Mouse (Mus musculus) hindbrain, embryonic 14.5 days (tissue): ENCODE measurements around the gene Sacs. TPM values are rescaled to one million over a fixed set of nuclear protein-coding genes. Genes with fewer than 3 reads are reported as not detected.

Experiments
- ATAC-seq: fragments of 200-750 bp; cut with Nextera tagmentation; 2 replicates; pipeline ENCODE4 v1.8.0; 2017; ENCODE audit warnings: moderate number of reproducible peaks, mild to moderate bottlenecking, moderate TSS enrichment, moderate library complexity; ENCODE audit not compliant: low FRiP score
- DNase-seq: peaks from one replicate; pipeline ENCODE4 v3.0.0-alpha.2; 2015; ENCODE audit warnings: low spot score
- H3K27ac ChIP-seq: fragments of 300-500 bp; sonication (generic); 2 replicates; pipeline ENCODE4 v1.5.1; 2014; ENCODE audit warnings: mild to moderate bottlenecking, moderate library complexity
- H3K27me3 ChIP-seq: fragments of 300-500 bp; sonication (generic); 2 replicates; pipeline ENCODE4 v1.6.1; 2014; ENCODE audit warnings: mild to moderate bottlenecking, low read length, mixed read lengths; ENCODE audit not compliant: control insufficient read depth, insufficient read depth
- H3K36me3 ChIP-seq: fragments of 300-500 bp; sonication (generic); replicated peaks from 2 replicates; pipeline ENCODE4 v1.6.1; 2014; ENCODE audit not compliant: control insufficient read depth, insufficient read depth
- H3K4me1 ChIP-seq: fragments of 300-500 bp; sonication (generic); replicated peaks from 2 replicates; pipeline ENCODE4 v1.6.1; 2014; ENCODE audit warnings: antibody characterized with exemption, low read length, mixed read lengths; ENCODE audit not compliant: control insufficient read depth, insufficient read depth
- H3K4me2 ChIP-seq: fragments of 300-500 bp; sonication (generic); replicated peaks from 2 replicates; pipeline ENCODE4 v1.6.1; 2014; ENCODE audit warnings: mild to moderate bottlenecking, moderate library complexity
- H3K4me3 ChIP-seq: fragments of 300-500 bp; sonication (generic); replicated peaks from 2 replicates; pipeline ENCODE4 v1.5.1; 2014; ENCODE audit warnings: mild to moderate bottlenecking, low read length
- H3K9ac ChIP-seq: fragments of 300-500 bp; sonication (generic); 2 replicates; pipeline ENCODE4 v1.6.1; 2014
- H3K9me3 ChIP-seq: fragments of 300-500 bp; sonication (generic); 2 replicates; pipeline ENCODE4 v1.6.1; 2016; ENCODE audit warnings: low read length; ENCODE audit not compliant: control insufficient read depth
- WGBS: fragments of 180-500 bp; shearing (Covaris S2); extraction: QIAGEN DNeasy Blood & Tissue Kit; methylation state at CpG from one replicate; pipeline ENCODE4 v1.1.7; 2014; 5-methylcytosine and 5-hydroxymethylcytosine counted together
- polyA plus RNA-seq: library from polyadenylated mRNA; unstranded; fragments of >200 nt; fragmentation: Nextera tagmentation; extraction: Ambion mirVana; gene quantifications from 2 replicates; pipeline ENCODE4 v1.2.1, GENCODE M21; 2014

The Sacs gene
- polyA plus RNA-seq, 1 experiment from 2014 or later = 12.6 TPM

- Histone ChIP-seq H3K27ac (no peak overlapping the region), H3K4me2 (no peak overlapping the region), H3K27me3 (no peaks in the 10 kb centered on the region), H3K4me1 (no peaks in the 10 kb centered on the region), H3K36me3 (no peaks in the 10 kb centered on the region), H3K4me3 (no peak overlapping the region), H3K9ac (no peak overlapping the region), H3K9me3 (no peaks in the 10 kb centered on the region)
- 80% methylated on average over 5 of the region's 5 CpGs for WGBS
- DNase-seq = no peak
- ATAC-seq = no peak
These were observed 86.3 kb downstream of the Sacs start for GRCm38 (mm10) chr14:61224387-61225077.

- Histone ChIP-seq H3K27ac (no peak overlapping the region), H3K9me3 (no peaks in the 10 kb centered on the region), H3K4me1 (no peaks in the 10 kb centered on the region), H3K4me2 (no peak overlapping the region), H3K36me3 (no peaks in the 10 kb centered on the region), H3K4me3 (no peak overlapping the region), H3K9ac (no peak overlapping the region), H3K27me3 (no peaks in the 10 kb centered on the region)
- no peak for DNase-seq
- no peak for ATAC-seq
- 79% methylated on average over 1 of the region's 1 CpGs for WGBS
These were observed 87.9 kb downstream of the Sacs start for GRCm38 (mm10) chr14:61226151-61226550.

DNA sequence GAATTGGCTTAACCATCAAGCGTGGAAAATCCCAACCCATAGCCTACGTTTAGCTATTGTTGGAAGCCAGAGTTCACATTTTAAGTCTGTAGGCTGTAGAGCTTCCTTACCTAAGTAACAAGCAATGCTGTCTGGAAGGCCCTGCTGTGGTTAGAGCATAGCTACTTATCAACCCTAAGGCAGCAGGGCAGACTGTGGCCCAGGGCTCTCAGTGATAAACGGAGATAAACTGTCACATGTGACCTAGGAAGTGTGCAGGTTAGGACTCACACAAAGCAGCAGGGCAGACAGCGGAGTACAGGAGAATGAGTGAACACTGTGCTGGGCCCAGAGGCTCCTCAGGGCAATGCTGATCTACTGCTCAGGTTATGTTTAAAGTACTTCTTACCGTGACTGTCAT, 91.5 kb downstream of the Sacs start:
- Histone ChIP-seq H3K4me3 (no peak overlapping the region), H3K36me3 (no peaks in the 10 kb centered on the region), H3K9me3 (no peaks in the 10 kb centered on the region), H3K9ac (no peak overlapping the region), H3K27ac (no peak overlapping the region), H3K27me3 (no peaks in the 10 kb centered on the region), H3K4me2 (no peak overlapping the region), H3K4me1 (no peaks in the 10 kb centered on the region)
- no peak for DNase-seq
- ATAC-seq = no peak
- 88% methylated on average over 5 of the region's 5 CpGs for WGBS

GRCm38 (mm10) chr14:61230179-61230578, 91.9 kb downstream of the Sacs start:
- Histone ChIP-seq H3K4me3 (no peak overlapping the region), H3K9ac (no peak overlapping the region), H3K27me3 (no peaks in the 10 kb centered on the region), H3K4me2 (no peak overlapping the region), H3K9me3 (no peaks in the 10 kb centered on the region), H3K27ac (no peak overlapping the region), H3K36me3 (no peaks in the 10 kb centered on the region), H3K4me1 (no peaks in the 10 kb centered on the region)
- ATAC-seq = no peak
- 92% methylated on average over 4 of the region's 4 CpGs for WGBS
- no peak for DNase-seq

DNA sequence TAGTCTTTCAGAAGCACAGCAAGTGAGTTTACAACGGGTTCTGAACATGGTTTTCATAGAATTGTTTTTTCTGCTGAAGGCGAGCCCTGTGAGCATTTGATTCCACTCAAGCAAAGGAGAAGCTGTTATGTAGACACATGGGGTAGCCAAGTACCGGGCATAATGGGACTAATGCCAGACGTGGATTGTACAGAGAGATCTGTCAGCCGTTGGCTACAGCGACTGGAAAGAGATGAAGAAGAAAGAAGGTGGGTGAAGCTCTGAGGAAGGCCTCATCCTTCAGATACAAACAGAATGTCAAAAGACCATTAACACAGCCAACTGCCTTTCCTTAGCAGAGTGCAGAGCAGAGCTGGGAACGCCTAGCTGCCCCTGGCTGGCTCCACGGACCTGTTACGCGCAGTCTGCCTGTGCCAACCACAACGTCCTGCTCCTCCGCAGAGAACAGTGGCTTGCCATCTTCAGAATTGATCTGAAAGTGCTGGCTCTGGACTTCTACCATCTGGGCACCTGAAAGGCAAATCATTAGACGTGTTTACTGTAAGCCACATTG, 93.8 kb downstream of the Sacs start:
- H3K4me3 ChIP-seq = no peak overlapping the region
- no peaks in the 10 kb centered on the region for H3K27me3 ChIP-seq
- no peaks in the 10 kb centered on the region for H3K9me3 ChIP-seq
- H3K36me3 ChIP-seq = no peaks in the 10 kb centered on the region
- WGBS = 88% methylated on average over 13 of the region's 13 CpGs
- H3K9ac ChIP-seq = no peak overlapping the region
- DNase-seq (no peak), ATAC-seq (no peak)
- no peak overlapping the region for H3K27ac ChIP-seq
- no peaks in the 10 kb centered on the region for H3K4me1 ChIP-seq
- no peak overlapping the region for H3K4me2 ChIP-seq

DNA sequence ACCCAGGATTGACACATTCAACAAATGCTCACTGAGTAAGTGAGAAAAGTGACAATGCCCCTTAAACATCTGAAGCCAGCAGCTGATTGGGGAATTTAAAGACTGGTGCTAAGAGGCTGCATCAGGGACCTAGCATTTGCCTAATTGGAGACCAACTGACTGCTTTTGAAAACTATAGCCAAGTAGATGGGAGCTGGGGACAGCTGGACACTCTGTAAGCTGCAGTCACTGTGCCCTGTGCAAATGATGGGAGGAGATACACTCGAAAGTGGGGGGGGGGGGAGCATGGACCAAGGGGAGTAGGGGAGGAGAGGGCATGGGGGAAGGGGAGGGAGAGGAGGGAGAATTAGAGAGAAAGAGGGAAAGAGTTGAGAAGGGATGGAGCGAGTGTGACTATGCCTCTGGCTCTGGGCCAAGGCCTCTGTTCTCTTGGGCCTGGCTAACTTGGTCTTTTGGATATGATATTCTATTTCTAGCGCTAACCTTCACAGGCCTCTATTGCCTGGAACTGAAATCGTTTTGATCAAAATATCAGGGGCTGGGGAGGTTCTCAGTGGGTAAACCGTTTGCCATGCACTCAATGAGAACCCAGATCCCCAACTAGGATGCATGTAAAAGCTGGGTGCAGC, 97.7 kb downstream of the Sacs start:
- 58% methylated on average over 5 of the region's 5 CpGs for WGBS
- no peak overlapping the region for H3K4me2 ChIP-seq
- H3K4me1 ChIP-seq = no peaks in the 10 kb centered on the region
- no peak overlapping the region for H3K27ac ChIP-seq
- H3K36me3 ChIP-seq = no peaks in the 10 kb centered on the region
- no peak overlapping the region for H3K9ac ChIP-seq
- ATAC-seq (no peak), DNase-seq (no peak)
- H3K4me3 ChIP-seq = no peak overlapping the region
- H3K27me3 ChIP-seq = no peaks in the 10 kb centered on the region
- H3K9me3 ChIP-seq = no peaks in the 10 kb centered on the region

DNA sequence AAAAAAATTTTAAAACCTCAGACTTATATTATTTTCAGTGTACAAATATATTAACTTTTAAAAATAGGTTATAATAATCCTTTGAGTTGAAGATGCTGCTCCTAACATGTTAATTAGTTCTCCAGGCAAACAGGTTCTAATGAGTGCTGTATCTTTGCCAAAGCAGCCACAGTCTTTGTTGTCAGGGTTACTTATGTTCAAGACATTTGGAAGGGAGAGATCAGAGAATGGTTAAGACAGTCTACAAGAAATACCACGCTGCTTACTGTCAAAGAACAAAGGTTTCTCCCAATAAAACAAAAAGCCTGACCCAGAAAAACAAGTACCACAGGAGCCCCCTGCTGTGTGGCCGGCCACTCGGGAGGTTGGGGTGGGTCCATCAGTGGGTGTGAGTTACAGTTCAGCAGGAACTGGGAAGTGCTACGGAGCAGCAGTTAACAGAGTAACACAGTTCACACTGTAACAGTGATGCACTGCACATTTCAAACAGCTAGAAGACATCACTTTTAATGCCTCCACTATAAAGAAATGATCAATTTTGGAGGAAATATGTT, 98.9 kb downstream of the Sacs start:
- no peak for ATAC-seq
- no peak overlapping the region for H3K27ac ChIP-seq
- no peaks in the 10 kb centered on the region for H3K4me1 ChIP-seq
- 27% methylated on average over 4 of the region's 4 CpGs for WGBS
- no peaks in the 10 kb centered on the region for H3K36me3 ChIP-seq
- no peaks in the 10 kb centered on the region for H3K9me3 ChIP-seq
- H3K4me3 ChIP-seq = no peak overlapping the region
- no peaks in the 10 kb centered on the region for H3K27me3 ChIP-seq
- no peak overlapping the region for H3K9ac ChIP-seq
- DNase-seq = no peak
- no peak overlapping the region for H3K4me2 ChIP-seq

GRCm38 (mm10) chr14:61238751-61239150, 100.5 kb downstream of the Sacs start:
- no peaks in the 10 kb centered on the region for H3K4me1 ChIP-seq
- DNase-seq (no peak), ATAC-seq (no peak)
- no peak overlapping the region for H3K4me3 ChIP-seq
- H3K27me3 ChIP-seq = no peaks in the 10 kb centered on the region
- 79% methylated on average over 9 of the region's 9 CpGs for WGBS
- no peaks in the 10 kb centered on the region for H3K36me3 ChIP-seq
- no peak overlapping the region for H3K27ac ChIP-seq
- no peak overlapping the region for H3K4me2 ChIP-seq
- H3K9me3 ChIP-seq = no peaks in the 10 kb centered on the region
- H3K9ac ChIP-seq = no peak overlapping the region

- WGBS = 37% methylated on average over 6 of the region's 6 CpGs
- H3K4me3 ChIP-seq = no peak overlapping the region
These were observed 104.4 kb downstream of the Sacs start for GRCm38 (mm10) chr14:61242611-61243010.

More at GRCm38 (mm10) chr14:61242611-61243010, 104.4 kb downstream of the Sacs start:
- no peak for ATAC-seq
- no peak for DNase-seq
- H3K36me3 ChIP-seq = no peaks in the 10 kb centered on the region
- no peaks in the 10 kb centered on the region for H3K9me3 ChIP-seq
- no peak overlapping the region for H3K9ac ChIP-seq
- H3K27me3 ChIP-seq = no peaks in the 10 kb centered on the region
- H3K4me2 ChIP-seq = no peak overlapping the region
- no peaks in the 10 kb centered on the region for H3K4me1 ChIP-seq
- H3K27ac ChIP-seq = no peak overlapping the region
